Mouse (Mus musculus): ENCODE measurements around the gene Peli2. TPM values are rescaled to one million over a fixed set of nuclear protein-coding genes. Genes with fewer than 3 reads are reported as not detected.

The Peli2 gene
- polyA plus RNA-seq, 1 experiment: 125 TPM

- H3K4me1 ChIP-seq (ENCODE audit: control insufficient read depth, insufficient read depth, low read length): peaks cover 8% of the 10 kb centered on the region
- TF ChIP-seq CTCF (IDR thresholded peaks at IDR 0.05; ENCODE audit: control insufficient read depth, insufficient read depth, insufficient replicate concordance, low read depth, low read length) (no peak), POLR2A (IDR thresholded peaks at IDR 0.05; ENCODE audit: control insufficient read depth, low read depth, low read length) (no peak)
- H3K36me3 ChIP-seq (ENCODE audit: control insufficient read depth, insufficient read depth, low read length): no peaks in the 10 kb centered on the region
- no peak overlapping the region for H3K27ac ChIP-seq (ENCODE audit: control insufficient read depth, insufficient read depth, low read depth, low read length)
- H3K4me3 ChIP-seq (ENCODE audit: control insufficient read depth, low read depth, low read length): no peak overlapping the region
- peaks cover 4% of the 10 kb centered on the region; the same call in 1 of the 2 replicates for H3K27me3 ChIP-seq (ENCODE audit: control insufficient read depth, insufficient read depth, low read length)
Measured at GRCm38 (mm10) chr14:48119012-48119647, 1.5 kb upstream of the Peli2 start.

- peaks cover 8% of the 10 kb centered on the region for H3K4me1 ChIP-seq (ENCODE audit: control insufficient read depth, insufficient read depth, low read length)
- no peak overlapping the region for H3K4me3 ChIP-seq (ENCODE audit: control insufficient read depth, low read depth, low read length)
- TF ChIP-seq CTCF (IDR thresholded peaks at IDR 0.05; ENCODE audit: control insufficient read depth, insufficient read depth, insufficient replicate concordance, low read depth, low read length): no peak
- no peak for TF ChIP-seq POLR2A (IDR thresholded peaks at IDR 0.05; ENCODE audit: control insufficient read depth, low read depth, low read length)
- H3K27ac ChIP-seq (ENCODE audit: control insufficient read depth, insufficient read depth, low read depth, low read length): no peak overlapping the region
- peaks cover 4% of the 10 kb centered on the region; the same call in 1 of the 2 replicates for H3K27me3 ChIP-seq (ENCODE audit: control insufficient read depth, insufficient read depth, low read length)
- no peaks in the 10 kb centered on the region for H3K36me3 ChIP-seq (ENCODE audit: control insufficient read depth, insufficient read depth, low read length)
Measured at GRCm38 (mm10) chr14:48119648-48120270, 864 bp upstream of the Peli2 start.

- Histone ChIP-seq H3K27ac (ENCODE audit: control insufficient read depth, insufficient read depth, low read depth, low read length) (no peak overlapping the region), H3K4me3 (ENCODE audit: control insufficient read depth, low read depth, low read length) (peak overlapping the region; percentile 92), H3K4me1 (ENCODE audit: control insufficient read depth, insufficient read depth, low read length) (peaks cover 8% of the 10 kb centered on the region), H3K36me3 (ENCODE audit: control insufficient read depth, insufficient read depth, low read length) (no peaks in the 10 kb centered on the region), H3K27me3 (ENCODE audit: control insufficient read depth, insufficient read depth, low read length) (peaks cover 4% of the 10 kb centered on the region; the same call in 1 of the 2 replicates)
- TF ChIP-seq CTCF (IDR thresholded peaks at IDR 0.05; ENCODE audit: control insufficient read depth, insufficient read depth, insufficient replicate concordance, low read depth, low read length): no peak
- no peak for TF ChIP-seq POLR2A (IDR thresholded peaks at IDR 0.05; ENCODE audit: control insufficient read depth, low read depth, low read length)
Measured at GRCm38 (mm10) chr14:48120443-48120751, 226 bp upstream of the Peli2 start.

GRCm38 (mm10) chr14:48121529-48122517, 1.2 kb downstream of the Peli2 start:
- no peaks in the 10 kb centered on the region for H3K36me3 ChIP-seq (ENCODE audit: control insufficient read depth, insufficient read depth, low read length)
- peak overlapping the region; percentile 92 for H3K4me3 ChIP-seq (ENCODE audit: control insufficient read depth, low read depth, low read length)
- H3K27ac ChIP-seq (ENCODE audit: control insufficient read depth, insufficient read depth, low read depth, low read length): peak overlapping the region; percentile 5; the same call in 1 of the 2 replicates
- peaks cover 8% of the 10 kb centered on the region for H3K4me1 ChIP-seq (ENCODE audit: control insufficient read depth, insufficient read depth, low read length)
- peaks cover 4% of the 10 kb centered on the region; the same call in 1 of the 2 replicates for H3K27me3 ChIP-seq (ENCODE audit: control insufficient read depth, insufficient read depth, low read length)
- TF ChIP-seq POLR2A (IDR thresholded peaks at IDR 0.05; ENCODE audit: control insufficient read depth, low read depth, low read length): no peak
- no peak for TF ChIP-seq CTCF (IDR thresholded peaks at IDR 0.05; ENCODE audit: control insufficient read depth, insufficient read depth, insufficient replicate concordance, low read depth, low read length)

GRCm38 (mm10) chr14:48124011-48124410, 3.4 kb downstream of the Peli2 start:
- peaks cover 4% of the 10 kb centered on the region; the same call in 1 of the 2 replicates for H3K27me3 ChIP-seq (ENCODE audit: control insufficient read depth, insufficient read depth, low read length)
- H3K4me1 ChIP-seq (ENCODE audit: control insufficient read depth, insufficient read depth, low read length): peaks cover 10% of the 10 kb centered on the region
- H3K27ac ChIP-seq (ENCODE audit: control insufficient read depth, insufficient read depth, low read depth, low read length): no peak overlapping the region
- no peaks in the 10 kb centered on the region for H3K36me3 ChIP-seq (ENCODE audit: control insufficient read depth, insufficient read depth, low read length)
- H3K4me3 ChIP-seq (ENCODE audit: control insufficient read depth, low read depth, low read length): no peak overlapping the region
- TF ChIP-seq CTCF (IDR thresholded peaks at IDR 0.05; ENCODE audit: control insufficient read depth, insufficient read depth, insufficient replicate concordance, low read depth, low read length) (no peak), POLR2A (IDR thresholded peaks at IDR 0.05; ENCODE audit: control insufficient read depth, low read depth, low read length) (no peak)

GRCm38 (mm10) chr14:48124816-48125215, 4.2 kb downstream of the Peli2 start:
- peaks cover 4% of the 10 kb centered on the region; the same call in 1 of the 2 replicates for H3K27me3 ChIP-seq (ENCODE audit: control insufficient read depth, insufficient read depth, low read length)
- no peak overlapping the region for H3K27ac ChIP-seq (ENCODE audit: control insufficient read depth, insufficient read depth, low read depth, low read length)
- H3K4me3 ChIP-seq (ENCODE audit: control insufficient read depth, low read depth, low read length): no peak overlapping the region
- no peak for TF ChIP-seq POLR2A (IDR thresholded peaks at IDR 0.05; ENCODE audit: control insufficient read depth, low read depth, low read length)
- TF ChIP-seq CTCF (IDR thresholded peaks at IDR 0.05; ENCODE audit: control insufficient read depth, insufficient read depth, insufficient replicate concordance, low read depth, low read length): no peak
- peaks cover 10% of the 10 kb centered on the region for H3K4me1 ChIP-seq (ENCODE audit: control insufficient read depth, insufficient read depth, low read length)
- H3K36me3 ChIP-seq (ENCODE audit: control insufficient read depth, insufficient read depth, low read length): no peaks in the 10 kb centered on the region

GRCm38 (mm10) chr14:48125971-48126370, 5.3 kb downstream of the Peli2 start:
- TF ChIP-seq POLR2A (IDR thresholded peaks at IDR 0.05; ENCODE audit: control insufficient read depth, low read depth, low read length) (no peak), CTCF (IDR thresholded peaks at IDR 0.05; ENCODE audit: control insufficient read depth, insufficient read depth, insufficient replicate concordance, low read depth, low read length) (no peak)
- peaks cover 5% of the 10 kb centered on the region for H3K4me1 ChIP-seq (ENCODE audit: control insufficient read depth, insufficient read depth, low read length)
- H3K27me3 ChIP-seq (ENCODE audit: control insufficient read depth, insufficient read depth, low read length): peaks cover 4% of the 10 kb centered on the region; the same call in 1 of the 2 replicates
- H3K36me3 ChIP-seq (ENCODE audit: control insufficient read depth, insufficient read depth, low read length): no peaks in the 10 kb centered on the region
- H3K27ac ChIP-seq (ENCODE audit: control insufficient read depth, insufficient read depth, low read depth, low read length): no peak overlapping the region
- H3K4me3 ChIP-seq (ENCODE audit: control insufficient read depth, low read depth, low read length): no peak overlapping the region

Measured in testis, adult 2 months (tissue).